Mouse (Mus musculus): ENCODE data around the gene Mettl7a2. TPM values are rescaled to one million over a fixed set of nuclear protein-coding genes. Genes with fewer than 3 reads are reported as not detected.
"Not testable (repeated sequence)": the region's sequence is repeated elsewhere in the genome, so short reads cannot be mapped to it uniquely, and the experiment has no call there.

Gene Mettl7a2
- 0.11 TPM in 1 of 2 replicates, not detected in the other for polyA plus RNA-seq (2015; fragmentation: Nextera tagmentation; extraction: Ambion mirVana)

GRCm38 (mm10) chr15:100352711-100353250 lies at the start of gene Mettl7a2, which contains the start of gene Methig1:
Mettl7a2 (plus strand) TSS chr15:100353200.
Methig1 (plus strand) TSS chr15:100353149.
- Histone ChIP-seq H3K27ac (no peak within 1 kb of the TSS), H3K4me3 (no peak within 1 kb of the TSS), H3K9me3 (no peaks in the 10 kb centered on the region), H3K4me1 (peaks cover 12% of the 10 kb centered on the region), H3K4me2 (replicated peaks) (no peak within 1 kb of the TSS), H3K9ac (no peak within 1 kb of the TSS), H3K27me3 (no peaks in the 10 kb centered on the region), H3K36me3 (no peaks in the 10 kb centered on the region)
- ATAC-seq (ENCODE audit: low FRiP score, low read depth) = no peak
- WGBS = 69% methylated on average over 10 of the region's 10 CpGs

GRCm38 (mm10) chr15:100303428-100304018 lies 49.5 kb upstream of the Mettl7a2 start:
- no peaks in the 10 kb centered on the region for H3K36me3 ChIP-seq
- H3K9ac ChIP-seq = no peak overlapping the region
- H3K4me2 ChIP-seq (replicated peaks) = peak overlapping the region; percentile 80
- 55% methylated on average over 8 of the region's 8 CpGs for WGBS
- no peak for ATAC-seq (ENCODE audit: low FRiP score, low read depth)
- H3K4me3 ChIP-seq = peak overlapping the region; percentile 54
- no peaks in the 10 kb centered on the region for H3K27me3 ChIP-seq
- no peaks in the 10 kb centered on the region for H3K9me3 ChIP-seq
- no peak overlapping the region for H3K27ac ChIP-seq
- 0 out of 2 replicates have a peak, but pooled peaks cover 4% of the 10 kb centered on the region for H3K4me1 ChIP-seq

GRCm38 (mm10) chr15:100304019-100304991 lies 48.7 kb upstream of the Mettl7a2 start, which contains the start of gene Mettl7a1:
Mettl7a1 (plus strand) TSS chr15:100304140.
- Histone ChIP-seq H3K9ac (peak within 1 kb of the TSS; percentile 68), H3K4me2 (replicated peaks) (peak within 1 kb of the TSS; percentile 80), H3K4me1 (0 out of 2 replicates have a peak, but pooled peaks cover 4% of the 10 kb centered on the region), H3K9me3 (no peaks in the 10 kb centered on the region), H3K36me3 (no peaks in the 10 kb centered on the region), H3K4me3 (peak within 1 kb of the TSS; percentile 54), H3K27ac (peak within 1 kb of the TSS; percentile 61; the same call in 1 of the 2 replicates), H3K27me3 (no peaks in the 10 kb centered on the region)
- ATAC-seq (ENCODE audit: low FRiP score, low read depth) = peak; percentile 75
- 5% methylated on average over 23 of the region's 30 CpGs for WGBS

GRCm38 (mm10) chr15:100306201-100306600 lies 46.8 kb upstream of the Mettl7a2 start:
- ATAC-seq (ENCODE audit: low FRiP score, low read depth) = no peak
- Histone ChIP-seq H3K27me3 (no peaks in the 10 kb centered on the region), H3K9me3 (no peaks in the 10 kb centered on the region), H3K36me3 (no peaks in the 10 kb centered on the region), H3K9ac (no peak overlapping the region), H3K27ac (no peak overlapping the region), H3K4me2 (replicated peaks) (no peak overlapping the region), H3K4me3 (no peak overlapping the region), H3K4me1 (0 out of 2 replicates have a peak, but pooled peaks cover 4% of the 10 kb centered on the region)
- 82% methylated on average over 2 of the region's 2 CpGs for WGBS

- not testable (repeated sequence) for H3K9me3 ChIP-seq; H3K36me3 ChIP-seq; H3K27ac ChIP-seq; H3K4me2 ChIP-seq (replicated peaks); H3K4me3 ChIP-seq; H3K9ac ChIP-seq; H3K27me3 ChIP-seq
- ATAC-seq (ENCODE audit: low FRiP score, low read depth) = 0 out of 2 replicates have a peak, but pooled peaks have one; percentile 48
- 41% methylated on average over 11 of the region's 11 CpGs for WGBS
- 0 out of 2 replicates have a peak, but pooled peaks cover 14% of the 10 kb centered on the region for H3K4me1 ChIP-seq
Observed at GRCm38 (mm10) chr15:100307438-100308096, 45.4 kb upstream of the Mettl7a2 start.

GRCm38 (mm10) chr15:100312346-100312745 lies 40.7 kb upstream of the Mettl7a2 start:
- Histone ChIP-seq H3K9ac (no peak overlapping the region), H3K4me2 (replicated peaks) (no peak overlapping the region), H3K4me3 (no peak overlapping the region), H3K4me1 (0 out of 2 replicates have a peak, but pooled peaks cover 12% of the 10 kb centered on the region), H3K27me3 (no peaks in the 10 kb centered on the region), H3K27ac (no peak overlapping the region), H3K36me3 (peaks cover 4% of the 10 kb centered on the region), H3K9me3 (no peaks in the 10 kb centered on the region)
- 88% methylated on average over 2 of the region's 2 CpGs for WGBS
- ATAC-seq (ENCODE audit: low FRiP score, low read depth) = no peak

GRCm38 (mm10) chr15:100314448-100315145 lies 38.4 kb upstream of the Mettl7a2 start:
- H3K27me3 ChIP-seq = no peaks in the 10 kb centered on the region
- H3K4me2 ChIP-seq (replicated peaks) = no peak overlapping the region
- 0 out of 2 replicates have a peak, but pooled peaks cover 12% of the 10 kb centered on the region for H3K4me1 ChIP-seq
- peaks cover 4% of the 10 kb centered on the region for H3K36me3 ChIP-seq
- ATAC-seq (ENCODE audit: low FRiP score, low read depth) = no peak
- H3K9ac ChIP-seq = no peak overlapping the region
- WGBS = 93% methylated on average over 5 of the region's 5 CpGs
- H3K4me3 ChIP-seq = no peak overlapping the region
- H3K27ac ChIP-seq = no peak overlapping the region
- no peaks in the 10 kb centered on the region for H3K9me3 ChIP-seq

- not testable (repeated sequence) for H3K27ac ChIP-seq; H3K4me2 ChIP-seq (replicated peaks); H3K36me3 ChIP-seq; H3K4me1 ChIP-seq; H3K27me3 ChIP-seq; H3K9me3 ChIP-seq; H3K4me3 ChIP-seq; ATAC-seq (ENCODE audit: low FRiP score, low read depth); H3K9ac ChIP-seq
- WGBS = 47% methylated on average over 4 of the region's 4 CpGs
Observed at GRCm38 (mm10) chr15:100318014-100318671, 34.9 kb upstream of the Mettl7a2 start.

GRCm38 (mm10) chr15:100319884-100320283 lies 33.1 kb upstream of the Mettl7a2 start:
- WGBS = 76% methylated on average over 1 of the region's 1 CpGs
- no peak for ATAC-seq (ENCODE audit: low FRiP score, low read depth)

GRCm38 (mm10) chr15:100320295-100320905 lies 32.6 kb upstream of the Mettl7a2 start:
- Histone ChIP-seq H3K27me3 (no peaks in the 10 kb centered on the region), H3K36me3 (no peaks in the 10 kb centered on the region), H3K27ac (no peak overlapping the region), H3K9me3 (no peaks in the 10 kb centered on the region), H3K4me2 (replicated peaks) (no peak overlapping the region), H3K9ac (no peak overlapping the region), H3K4me3 (no peak overlapping the region), H3K4me1 (0 out of 2 replicates have a peak, but pooled peaks cover 5% of the 10 kb centered on the region)
- 50% methylated on average over 9 of the region's 9 CpGs for WGBS
- no peak for ATAC-seq (ENCODE audit: low FRiP score, low read depth)

More at GRCm38 (mm10) chr15:100319884-100320283, 33.1 kb upstream of the Mettl7a2 start:
- 0 out of 2 replicates have a peak, but pooled peaks cover 5% of the 10 kb centered on the region for H3K4me1 ChIP-seq
- H3K9ac ChIP-seq = no peak overlapping the region
- H3K27ac ChIP-seq = no peak overlapping the region
- no peak overlapping the region for H3K4me2 ChIP-seq (replicated peaks)
- no peaks in the 10 kb centered on the region for H3K36me3 ChIP-seq
- no peaks in the 10 kb centered on the region for H3K9me3 ChIP-seq
- no peak overlapping the region for H3K4me3 ChIP-seq
- no peaks in the 10 kb centered on the region for H3K27me3 ChIP-seq
